Mouse (Mus musculus): ENCODE measurements around the gene Specc1. TPM values are rescaled to one million over a fixed set of nuclear protein-coding genes. Genes with fewer than 3 reads are reported as not detected.
"Not testable (repeated sequence)": the region's sequence is repeated elsewhere in the genome, so short reads cannot be mapped to it uniquely, and the experiment has no call there.

Gene Specc1
- polyA plus RNA-seq, 1 experiment, result 28.9 TPM

GRCm38 (mm10) chr11:61955136-61955535 is 1.4 kb upstream of the Specc1 start:
- Histone ChIP-seq H3K4me3 (ENCODE audit: extremely low read depth, insufficient read depth, insufficient read length) (no peak overlapping the region), H3K27me3 (ENCODE audit: control insufficient read depth, insufficient read depth, low read length) (peaks cover 7% of the 10 kb centered on the region), H3K36me3 (ENCODE audit: control insufficient read depth, insufficient read depth, low read length) (no peaks in the 10 kb centered on the region), H3K27ac (ENCODE audit: insufficient read depth, low read length) (no peak overlapping the region), H3K4me1 (ENCODE audit: control insufficient read depth, insufficient read depth, insufficient read length) (peaks cover 6% of the 10 kb centered on the region)
- no peak for DNase-seq (ENCODE audit: low read depth in 1 of 2, low spot score in 2 of 2)
- TF ChIP-seq POLR2A (IDR thresholded peaks at IDR 0.05; ENCODE audit: low read depth, low read length) (no peak), CTCF (IDR thresholded peaks at IDR 0.05; ENCODE audit: extremely low read depth, insufficient read depth, insufficient read length, insufficient replicate concordance) (no peak)
- 70% methylated on average over 6 of the region's 6 CpGs for WGBS

DNA sequence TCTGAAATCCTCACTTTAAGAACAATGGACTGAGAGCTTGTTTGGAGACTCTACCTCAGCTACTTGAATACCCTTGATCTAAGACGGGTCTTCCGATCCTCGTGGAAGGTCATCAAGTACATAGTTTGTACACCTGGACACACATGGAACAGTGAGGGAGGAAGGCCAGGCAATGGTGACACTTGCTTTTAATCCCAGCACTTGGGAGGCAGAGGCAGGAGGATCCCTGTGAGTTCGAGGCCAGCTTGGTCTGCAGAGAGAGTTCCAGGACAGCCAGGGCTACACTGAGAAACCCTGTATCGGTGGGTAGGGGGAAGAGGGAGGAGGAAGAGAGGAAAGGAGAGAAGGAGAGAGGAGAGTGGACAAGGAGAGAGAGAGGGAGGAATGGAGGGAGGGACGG is 612 bp upstream of the Specc1 start:
- WGBS, result 81% methylated on average over 6 of the region's 6 CpGs
- peaks cover 6% of the 10 kb centered on the region for H3K4me1 ChIP-seq (ENCODE audit: control insufficient read depth, insufficient read depth, insufficient read length)
- H3K36me3 ChIP-seq (ENCODE audit: control insufficient read depth, insufficient read depth, low read length), result no peaks in the 10 kb centered on the region
- no peak for DNase-seq (ENCODE audit: low read depth in 1 of 2, low spot score in 2 of 2)
- no peak overlapping the region for H3K4me3 ChIP-seq (ENCODE audit: extremely low read depth, insufficient read depth, insufficient read length)
- peaks cover 7% of the 10 kb centered on the region for H3K27me3 ChIP-seq (ENCODE audit: control insufficient read depth, insufficient read depth, low read length)
- TF ChIP-seq POLR2A (IDR thresholded peaks at IDR 0.05; ENCODE audit: low read depth, low read length) (no peak), CTCF (IDR thresholded peaks at IDR 0.05; ENCODE audit: extremely low read depth, insufficient read depth, insufficient read length, insufficient replicate concordance) (no peak)
- H3K27ac ChIP-seq (ENCODE audit: insufficient read depth, low read length), result no peak overlapping the region

- peaks cover 7% of the 10 kb centered on the region for H3K27me3 ChIP-seq (ENCODE audit: control insufficient read depth, insufficient read depth, low read length)
- 5% methylated on average over 25 of the region's 25 CpGs for WGBS
- H3K4me1 ChIP-seq (ENCODE audit: control insufficient read depth, insufficient read depth, insufficient read length), result peaks cover 6% of the 10 kb centered on the region
- H3K36me3 ChIP-seq (ENCODE audit: control insufficient read depth, insufficient read depth, low read length), result no peaks in the 10 kb centered on the region
- H3K4me3 ChIP-seq (ENCODE audit: extremely low read depth, insufficient read depth, insufficient read length), result peak overlapping the region; percentile 68
- peak overlapping the region; percentile 64; the same call in 1 of the 2 replicates for H3K27ac ChIP-seq (ENCODE audit: insufficient read depth, low read length)
- TF ChIP-seq POLR2A (IDR thresholded peaks at IDR 0.05; ENCODE audit: low read depth, low read length) (no peak), CTCF (IDR thresholded peaks at IDR 0.05; ENCODE audit: extremely low read depth, insufficient read depth, insufficient read length, insufficient replicate concordance) (no peak)
- no peak for DNase-seq (ENCODE audit: low read depth in 1 of 2, low spot score in 2 of 2)
Observed at GRCm38 (mm10) chr11:61957296-61957813, 792 bp downstream of the Specc1 start.

GRCm38 (mm10) chr11:61958706-61959105 is 2.1 kb downstream of the Specc1 start:
- DNase-seq (ENCODE audit: low read depth in 1 of 2, low spot score in 2 of 2); H3K36me3 ChIP-seq (ENCODE audit: control insufficient read depth, insufficient read depth, low read length); H3K27me3 ChIP-seq (ENCODE audit: control insufficient read depth, insufficient read depth, low read length); H3K4me3 ChIP-seq (ENCODE audit: extremely low read depth, insufficient read depth, insufficient read length); H3K4me1 ChIP-seq (ENCODE audit: control insufficient read depth, insufficient read depth, insufficient read length); H3K27ac ChIP-seq (ENCODE audit: insufficient read depth, low read length): not testable (repeated sequence)
- WGBS, result 64% methylated on average over 6 of the region's 6 CpGs

- H3K4me3 ChIP-seq (ENCODE audit: extremely low read depth, insufficient read depth, insufficient read length), result no peak overlapping the region
- H3K4me1 ChIP-seq (ENCODE audit: control insufficient read depth, insufficient read depth, insufficient read length), result peaks cover 6% of the 10 kb centered on the region
- H3K27ac ChIP-seq (ENCODE audit: insufficient read depth, low read length), result no peak overlapping the region
- 72% methylated on average over 2 of the region's 2 CpGs for WGBS
- no peak for DNase-seq (ENCODE audit: low read depth in 1 of 2, low spot score in 2 of 2)
- H3K27me3 ChIP-seq (ENCODE audit: control insufficient read depth, insufficient read depth, low read length), result peaks cover 7% of the 10 kb centered on the region
- TF ChIP-seq POLR2A (IDR thresholded peaks at IDR 0.05; ENCODE audit: low read depth, low read length) (no peak), CTCF (IDR thresholded peaks at IDR 0.05; ENCODE audit: extremely low read depth, insufficient read depth, insufficient read length, insufficient replicate concordance) (no peak)
- H3K36me3 ChIP-seq (ENCODE audit: control insufficient read depth, insufficient read depth, low read length), result no peaks in the 10 kb centered on the region
Observed at GRCm38 (mm10) chr11:61960096-61960495, 3.5 kb downstream of the Specc1 start.

- TF ChIP-seq POLR2A (IDR thresholded peaks at IDR 0.05; ENCODE audit: low read depth, low read length), result no peak
- TF ChIP-seq CTCF (IDR thresholded peaks at IDR 0.05; ENCODE audit: extremely low read depth, insufficient read depth, insufficient read length, insufficient replicate concordance), result no peak
- WGBS, result 18% methylated on average over 6 of the region's 6 CpGs
- Histone ChIP-seq H3K4me3 (ENCODE audit: extremely low read depth, insufficient read depth, insufficient read length) (no peak overlapping the region), H3K4me1 (ENCODE audit: control insufficient read depth, insufficient read depth, insufficient read length) (no peaks in the 10 kb centered on the region), H3K36me3 (ENCODE audit: control insufficient read depth, insufficient read depth, low read length) (no peaks in the 10 kb centered on the region), H3K27me3 (ENCODE audit: control insufficient read depth, insufficient read depth, low read length) (peaks cover 2% of the 10 kb centered on the region; the same call in 1 of the 2 replicates), H3K27ac (ENCODE audit: insufficient read depth, low read length) (no peak overlapping the region)
- no peak for DNase-seq (ENCODE audit: low read depth in 1 of 2, low spot score in 2 of 2)
Observed at GRCm38 (mm10) chr11:61962684-61963083, 6.1 kb downstream of the Specc1 start.

DNA sequence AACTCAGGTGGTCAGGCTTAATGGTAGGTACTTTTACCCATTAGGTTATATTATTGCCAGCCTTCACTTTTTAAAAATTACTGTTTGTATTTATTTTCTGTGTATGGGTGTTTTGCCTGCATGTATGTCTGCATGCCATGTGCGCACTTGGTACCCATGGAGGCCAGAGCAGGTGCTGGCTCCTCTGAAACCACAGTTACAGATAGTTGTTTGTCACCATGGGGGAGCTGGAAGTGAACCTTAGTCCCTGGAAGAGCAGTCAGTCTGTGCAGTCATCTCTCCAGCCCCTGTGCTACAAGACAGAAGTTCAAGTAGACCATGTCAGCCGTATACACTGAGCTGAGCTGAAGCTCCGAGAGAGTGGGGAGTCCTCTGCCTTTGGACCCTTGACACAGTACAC is 6.6 kb downstream of the Specc1 start:
- 92% methylated on average over 3 of the region's 3 CpGs for WGBS
- H3K27ac ChIP-seq (ENCODE audit: insufficient read depth, low read length), result no peak overlapping the region
- no peaks in the 10 kb centered on the region for H3K36me3 ChIP-seq (ENCODE audit: control insufficient read depth, insufficient read depth, low read length)
- no peaks in the 10 kb centered on the region for H3K4me1 ChIP-seq (ENCODE audit: control insufficient read depth, insufficient read depth, insufficient read length)
- no peak for TF ChIP-seq CTCF (IDR thresholded peaks at IDR 0.05; ENCODE audit: extremely low read depth, insufficient read depth, insufficient read length, insufficient replicate concordance)
- TF ChIP-seq POLR2A (IDR thresholded peaks at IDR 0.05; ENCODE audit: low read depth, low read length), result no peak
- DNase-seq (ENCODE audit: low read depth in 1 of 2, low spot score in 2 of 2), result no peak
- H3K27me3 ChIP-seq (ENCODE audit: control insufficient read depth, insufficient read depth, low read length), result no peaks in the 10 kb centered on the region
- no peak overlapping the region for H3K4me3 ChIP-seq (ENCODE audit: extremely low read depth, insufficient read depth, insufficient read length)

All from spleen, adult 2 months (tissue).